Mouse (Mus musculus): ENCODE data around the gene Ccdc85b. TPM values are rescaled to one million over a fixed set of nuclear protein-coding genes. Genes with fewer than 3 reads are reported as not detected.

Gene Ccdc85b
- polyA plus RNA-seq (2012; rRNA removed; ENCODE audit: low replicate concordance) = 7.7 and 13.9 TPM in 2 replicates

GRCm38 (mm10) chr19:5457746-5458442 is at the start of gene Ccdc85b:
TSS of gene Ccdc85b (minus strand) at chr19:5457894.

GRCm38 (mm10) chr19:5503687-5504086 is 46.0 kb upstream of the Ccdc85b start, which contains the start of gene 1700020D05Rik:
TSS of gene 1700020D05Rik (minus strand) at chr19:5503787.

GRCm38 (mm10) chr19:5490313-5490897 is 32.7 kb upstream of the Ccdc85b start, which contains the start of gene Cfl1:
TSS of gene Cfl1 (plus strand) at chr19:5490455.

GRCm38 (mm10) chr19:5487768-5488550 is 30.3 kb upstream of the Ccdc85b start, which contains the start of gene Mus81:
TSS of gene Mus81 (minus strand) at chr19:5488402.

GRCm38 (mm10) chr19:5473720-5474119 is 16.0 kb upstream of the Ccdc85b start, which contains the start of gene Efemp2:
TSS of gene Efemp2 (plus strand) at chr19:5473954.

GRCm38 (mm10) chr19:5468374-5468773 is 10.7 kb upstream of the Ccdc85b start, which contains the start of gene Ctsw:
TSS of gene Ctsw (minus strand) at chr19:5468507.

GRCm38 (mm10) chr19:5460465-5460911 is 2.8 kb upstream of the Ccdc85b start, which contains the start of gene Fibp:
TSS of gene Fibp (plus strand) at chr19:5460615.

GRCm38 (mm10) chr19:5447515-5448353 is 10.0 kb downstream of the Ccdc85b start, which contains the start of gene Fosl1:
TSS of gene Fosl1 (plus strand) at chr19:5447547.

GRCm38 (mm10) chr19:5424782-5425741 is 32.6 kb downstream of the Ccdc85b start, which contains the start of the genes Drap1 and AI837181:
TSS of gene Drap1 (minus strand) at chr19:5424979.
TSS of gene AI837181 (plus strand) at chr19:5425144.

Other genes starting within 250 kb of the Ccdc85b start
- 23.2 and 41.8 TPM in 2 replicates for gene Pacs1, start 184.8 kb downstream of the Ccdc85b start, polyA plus RNA-seq (2012; rRNA removed; ENCODE audit: low replicate concordance)
- 65.2 and 132 TPM in 2 replicates for gene Sf3b2, start 162.4 kb downstream of the Ccdc85b start, polyA plus RNA-seq (2012; rRNA removed; ENCODE audit: low replicate concordance)
- 0.06 TPM in 1 of 2 replicates, not detected in the other for gene Gal3st3, start 159.6 kb downstream of the Ccdc85b start, polyA plus RNA-seq (2012; rRNA removed; ENCODE audit: low replicate concordance)
- gene Catsper1, start 122.2 kb downstream of the Ccdc85b start, polyA plus RNA-seq (2012; rRNA removed; ENCODE audit: low replicate concordance) = not detected in 2 replicates
- 1.9 and 2.5 TPM in 2 replicates for gene Cst6, start 108.3 kb downstream of the Ccdc85b start, polyA plus RNA-seq (2012; rRNA removed; ENCODE audit: low replicate concordance)
- 17.1 and 26.5 TPM in 2 replicates for gene Eif1ad, start 91.2 kb downstream of the Ccdc85b start, polyA plus RNA-seq (2012; rRNA removed; ENCODE audit: low replicate concordance)
- gene Banf1, start 90.7 kb downstream of the Ccdc85b start, polyA plus RNA-seq (2012; rRNA removed; ENCODE audit: low replicate concordance) = 111 and 157 TPM in 2 replicates
- 19.3 and 31.1 TPM in 2 replicates for gene Sart1, start 69.2 kb downstream of the Ccdc85b start, polyA plus RNA-seq (2012; rRNA removed; ENCODE audit: low replicate concordance)
- gene Tsga10ip, start 55.4 kb downstream of the Ccdc85b start, polyA plus RNA-seq (2012; rRNA removed; ENCODE audit: low replicate concordance) = not detected in 2 replicates
- gene Drap1, start 32.9 kb downstream of the Ccdc85b start, polyA plus RNA-seq (2012; rRNA removed; ENCODE audit: low replicate concordance) = 143 and 150 TPM in 2 replicates
- 87.8 and 92.8 TPM in 2 replicates for gene AI837181, start 32.8 kb downstream of the Ccdc85b start, polyA plus RNA-seq (2012; rRNA removed; ENCODE audit: low replicate concordance)
- gene Fosl1, start 10.3 kb downstream of the Ccdc85b start, polyA plus RNA-seq (2012; rRNA removed; ENCODE audit: low replicate concordance) = 0.20 and 0.91 TPM in 2 replicates
- 121 and 164 TPM in 2 replicates for gene Fibp, start 2.7 kb upstream of the Ccdc85b start, polyA plus RNA-seq (2012; rRNA removed; ENCODE audit: low replicate concordance)
- gene Ctsw, start 10.6 kb upstream of the Ccdc85b start, polyA plus RNA-seq (2012; rRNA removed; ENCODE audit: low replicate concordance) = 3.3 and 9.7 TPM in 2 replicates
- gene Efemp2, start 16.1 kb upstream of the Ccdc85b start, polyA plus RNA-seq (2012; rRNA removed; ENCODE audit: low replicate concordance) = 75.7 and 232 TPM in 2 replicates
- 34.1 and 53.2 TPM in 2 replicates for gene Mus81, start 30.5 kb upstream of the Ccdc85b start, polyA plus RNA-seq (2012; rRNA removed; ENCODE audit: low replicate concordance)
- 582 and 661 TPM in 2 replicates for gene Cfl1, start 32.6 kb upstream of the Ccdc85b start, polyA plus RNA-seq (2012; rRNA removed; ENCODE audit: low replicate concordance)
- 1.7 and 2.2 TPM in 2 replicates for gene 1700020D05Rik, start 45.9 kb upstream of the Ccdc85b start, polyA plus RNA-seq (2012; rRNA removed; ENCODE audit: low replicate concordance)
- gene Snx32, start 52.6 kb upstream of the Ccdc85b start, polyA plus RNA-seq (2012; rRNA removed; ENCODE audit: low replicate concordance) = 19.9 and 27.1 TPM in 2 replicates
- 2.3 TPM in 1 of 2 replicates, not detected in the other for gene Ovol1, start 102.8 kb upstream of the Ccdc85b start, polyA plus RNA-seq (2012; rRNA removed; ENCODE audit: low replicate concordance)
- gene Ap5b1, start 110.1 kb upstream of the Ccdc85b start, polyA plus RNA-seq (2012; rRNA removed; ENCODE audit: low replicate concordance) = 7.8 and 11.4 TPM in 2 replicates
- 27.4 and 39.1 TPM in 2 replicates for gene Rnaseh2c, start 144.0 kb upstream of the Ccdc85b start, polyA plus RNA-seq (2012; rRNA removed; ENCODE audit: low replicate concordance)
- gene Kat5, start 152.3 kb upstream of the Ccdc85b start, polyA plus RNA-seq (2012; rRNA removed; ENCODE audit: low replicate concordance) = 41.6 and 73.9 TPM in 2 replicates
- 96.7 and 101 TPM in 2 replicates for gene Rela, start 179.6 kb upstream of the Ccdc85b start, polyA plus RNA-seq (2012; rRNA removed; ENCODE audit: low replicate concordance)
- gene Sipa1, start 205.8 kb upstream of the Ccdc85b start, polyA plus RNA-seq (2012; rRNA removed; ENCODE audit: low replicate concordance) = 106 and 108 TPM in 2 replicates
- 64.7 and 65.5 TPM in 2 replicates for gene Map3k11, start 230.8 kb upstream of the Ccdc85b start, polyA plus RNA-seq (2012; rRNA removed; ENCODE audit: low replicate concordance)
- gene Pcnx3, start 231.0 kb upstream of the Ccdc85b start, polyA plus RNA-seq (2012; rRNA removed; ENCODE audit: low replicate concordance) = 89.4 and 136 TPM in 2 replicates
- gene Kcnk7, start 246.5 kb upstream of the Ccdc85b start, polyA plus RNA-seq (2012; rRNA removed; ENCODE audit: low replicate concordance) = 0.39 TPM in 1 of 2 replicates, not detected in the other

Measured in subcutaneous adipose tissue, adult 2 months (tissue).